Mouse (Mus musculus) limb, embryonic 11.5 days (tissue): Measurements from ENCODE around the gene Uqcc2. TPM values are rescaled to one million over a fixed set of nuclear protein-coding genes. Genes with fewer than 3 reads are reported as not detected.

Experiments
- ATAC-seq: fragments of 200-750 bp; cut with Nextera tagmentation; 2 replicates; pipeline ENCODE4 v1.8.0; 2017; ENCODE audit warnings: low read depth; ENCODE audit not compliant: insufficient number of reproducible peaks, low FRiP score, low TSS enrichment
- DNase-seq: peaks from one replicate; pipeline ENCODE4 v3.0.0-alpha.2; 2015; ENCODE audit warnings: low spot score
- H3K27ac ChIP-seq: fragments of 300-500 bp; sonication (generic); replicated peaks from 2 replicates; pipeline ENCODE4 v1.5.1; 2014; ENCODE audit warnings: low read depth, mild to moderate bottlenecking, low read length
- H3K27me3 ChIP-seq: fragments of 300-500 bp; sonication (generic); 2 replicates; pipeline ENCODE4 v1.6.1; 2014; ENCODE audit warnings: mild to moderate bottlenecking, low read length, mixed read lengths; ENCODE audit not compliant: control insufficient read depth, insufficient read depth
- H3K36me3 ChIP-seq: fragments of 300-500 bp; sonication (generic); 2 replicates; pipeline ENCODE4 v1.6.1; 2014; ENCODE audit warnings: mild to moderate bottlenecking, low read length, moderate library complexity, mixed read lengths; ENCODE audit not compliant: control insufficient read depth, insufficient read depth
- H3K4me1 ChIP-seq: fragments of 300-500 bp; sonication (generic); 2 replicates; pipeline ENCODE4 v1.6.1; 2014; ENCODE audit warnings: low read length, mixed read lengths; ENCODE audit not compliant: control insufficient read depth, insufficient read depth
- H3K4me2 ChIP-seq: fragments of 300-500 bp; sonication (generic); 2 replicates; pipeline ENCODE4 v1.6.1; 2014; ENCODE audit warnings: low read depth, mild to moderate bottlenecking, moderate library complexity; ENCODE audit not compliant: severe bottlenecking
- H3K4me3 ChIP-seq: fragments of 300-500 bp; sonication (generic); 2 replicates; pipeline ENCODE4 v1.5.1; 2014; ENCODE audit warnings: low read depth, low read length
- H3K9ac ChIP-seq: fragments of 300-500 bp; sonication (generic); 2 replicates; pipeline ENCODE4 v1.6.1; 2014; ENCODE audit warnings: mild to moderate bottlenecking, low read length
- H3K9me3 ChIP-seq: fragments of 300-500 bp; sonication (generic); 2 replicates; pipeline ENCODE4 v1.6.1; 2016; ENCODE audit warnings: low read length; ENCODE audit not compliant: control insufficient read depth
- WGBS: fragments of 180-500 bp; shearing (Covaris S2); extraction: QIAGEN DNeasy Blood & Tissue Kit; methylation state at CpG from one replicate; pipeline ENCODE4 v1.1.7; 2014; 5-methylcytosine and 5-hydroxymethylcytosine counted together
- polyA plus RNA-seq: library from polyadenylated mRNA; unstranded; fragments of >200 nt; fragmentation: Nextera tagmentation; extraction: Ambion mirVana; gene quantifications from 2 replicates; pipeline ENCODE4 v1.2.1, GENCODE M21; 2014

The Uqcc2 gene
- polyA plus RNA-seq, 1 experiment from 2014 or later, result 383 TPM

- Histone ChIP-seq H3K4me1 (peaks cover 24% of the 10 kb centered on the region), H3K4me2 (no peak overlapping the region), H3K9ac (no peak overlapping the region), H3K9me3 (no peaks in the 10 kb centered on the region), H3K27ac (no peak overlapping the region), H3K36me3 (peaks cover 14% of the 10 kb centered on the region), H3K27me3 (no peaks in the 10 kb centered on the region), H3K4me3 (no peak overlapping the region)
- 83% methylated on average over 10 of the region's 10 CpGs for WGBS
- no peak for DNase-seq
- no peak for ATAC-seq
Measured at GRCm38 (mm10) chr17:27126974-27127373, 6.7 kb downstream of the Uqcc2 start.

- H3K4me3 ChIP-seq, result no peak overlapping the region
- DNase-seq (no peak), ATAC-seq (no peak)
- H3K9me3 ChIP-seq, result no peaks in the 10 kb centered on the region
- H3K9ac ChIP-seq, result no peak overlapping the region
- no peak overlapping the region for H3K27ac ChIP-seq
- H3K4me1 ChIP-seq, result peaks cover 19% of the 10 kb centered on the region
- peaks cover 20% of the 10 kb centered on the region for H3K36me3 ChIP-seq
- H3K27me3 ChIP-seq, result no peaks in the 10 kb centered on the region
- no peak overlapping the region for H3K4me2 ChIP-seq
- 91% methylated on average over 11 of the region's 11 CpGs for WGBS
Measured at GRCm38 (mm10) chr17:27125669-27126202, 8.0 kb downstream of the Uqcc2 start.

- no peak overlapping the region for H3K9ac ChIP-seq
- H3K36me3 ChIP-seq, result peaks cover 20% of the 10 kb centered on the region
- H3K27ac ChIP-seq, result no peak overlapping the region
- H3K27me3 ChIP-seq, result no peaks in the 10 kb centered on the region
- H3K9me3 ChIP-seq, result no peaks in the 10 kb centered on the region
- DNase-seq, result peak; percentile 89
- no peak for ATAC-seq
- WGBS, result 34% methylated on average over 12 of the region's 12 CpGs
- H3K4me3 ChIP-seq, result no peak overlapping the region
- H3K4me2 ChIP-seq, result no peak overlapping the region
- H3K4me1 ChIP-seq, result peaks cover 16% of the 10 kb centered on the region
Measured at GRCm38 (mm10) chr17:27125185-27125584, 8.5 kb downstream of the Uqcc2 start.

GRCm38 (mm10) chr17:27123813-27124375, 9.8 kb downstream of the Uqcc2 start:
- no peak overlapping the region for H3K9ac ChIP-seq
- H3K4me2 ChIP-seq, result no peak overlapping the region
- H3K9me3 ChIP-seq, result no peaks in the 10 kb centered on the region
- no peaks in the 10 kb centered on the region for H3K27me3 ChIP-seq
- H3K4me3 ChIP-seq, result no peak overlapping the region
- no peak overlapping the region for H3K27ac ChIP-seq
- ATAC-seq (no peak), DNase-seq (no peak)
- H3K4me1 ChIP-seq, result peaks cover 8% of the 10 kb centered on the region
- 91% methylated on average over 7 of the region's 7 CpGs for WGBS
- peaks cover 20% of the 10 kb centered on the region for H3K36me3 ChIP-seq

- ATAC-seq, result no peak
- 95% methylated on average over 2 of the region's 2 CpGs for WGBS
- Histone ChIP-seq H3K27ac (no peak overlapping the region), H3K27me3 (no peaks in the 10 kb centered on the region), H3K4me1 (peaks cover 8% of the 10 kb centered on the region), H3K36me3 (peaks cover 20% of the 10 kb centered on the region), H3K9me3 (no peaks in the 10 kb centered on the region), H3K4me2 (no peak overlapping the region), H3K9ac (no peak overlapping the region), H3K4me3 (no peak overlapping the region)
- no peak for DNase-seq
Measured at GRCm38 (mm10) chr17:27123103-27123502, 10.6 kb downstream of the Uqcc2 start.

GRCm38 (mm10) chr17:27122701-27123100, 11.0 kb downstream of the Uqcc2 start:
- H3K9me3 ChIP-seq, result no peaks in the 10 kb centered on the region
- ATAC-seq (no peak), DNase-seq (no peak)
- H3K4me1 ChIP-seq, result peaks cover 8% of the 10 kb centered on the region
- H3K4me3 ChIP-seq, result no peak overlapping the region
- H3K27ac ChIP-seq, result no peak overlapping the region
- no peak overlapping the region for H3K9ac ChIP-seq
- 92% methylated on average over 11 of the region's 11 CpGs for WGBS
- H3K27me3 ChIP-seq, result no peaks in the 10 kb centered on the region
- H3K4me2 ChIP-seq, result no peak overlapping the region
- peaks cover 21% of the 10 kb centered on the region for H3K36me3 ChIP-seq

GRCm38 (mm10) chr17:27121781-27122180, 11.9 kb downstream of the Uqcc2 start:
- H3K9ac ChIP-seq, result no peak overlapping the region
- H3K4me3 ChIP-seq, result no peak overlapping the region
- DNase-seq (no peak), ATAC-seq (no peak)
- H3K36me3 ChIP-seq, result peaks cover 22% of the 10 kb centered on the region
- no peaks in the 10 kb centered on the region for H3K27me3 ChIP-seq
- H3K9me3 ChIP-seq, result no peaks in the 10 kb centered on the region
- no peak overlapping the region for H3K27ac ChIP-seq
- peaks cover 8% of the 10 kb centered on the region for H3K4me1 ChIP-seq
- 79% methylated on average over 7 of the region's 7 CpGs for WGBS
- no peak overlapping the region for H3K4me2 ChIP-seq

GRCm38 (mm10) chr17:27121266-27121665, 12.4 kb downstream of the Uqcc2 start:
- no peaks in the 10 kb centered on the region for H3K9me3 ChIP-seq
- DNase-seq, result no peak
- peaks cover 8% of the 10 kb centered on the region for H3K4me1 ChIP-seq
- H3K27ac ChIP-seq, result no peak overlapping the region
- H3K4me3 ChIP-seq, result no peak overlapping the region
- H3K9ac ChIP-seq, result no peak overlapping the region
- no peaks in the 10 kb centered on the region for H3K27me3 ChIP-seq
- ATAC-seq, result no peak
- no peak overlapping the region for H3K4me2 ChIP-seq
- WGBS, result 53% methylated on average over 14 of the region's 14 CpGs
- peaks cover 22% of the 10 kb centered on the region for H3K36me3 ChIP-seq

GRCm38 (mm10) chr17:27120561-27121024, 13.1 kb downstream of the Uqcc2 start:
- Histone ChIP-seq H3K9ac (no peak overlapping the region; the same call in 1 of the 2 replicates), H3K27ac (no peak overlapping the region), H3K27me3 (no peaks in the 10 kb centered on the region), H3K4me2 (no peak overlapping the region), H3K4me1 (peaks cover 7% of the 10 kb centered on the region), H3K36me3 (peaks cover 22% of the 10 kb centered on the region), H3K4me3 (no peak overlapping the region), H3K9me3 (no peaks in the 10 kb centered on the region)
- ATAC-seq (no peak; the same call in 1 of the 2 replicates), DNase-seq (peak; percentile 86)
- WGBS, result 9% methylated on average over 18 of the region's 18 CpGs
